Mouse (Mus musculus) gastrocnemius, postnatal 25 days (tissue): ENCODE data around the gene Trim40. TPM values are rescaled to one million over a fixed set of nuclear protein-coding genes. Genes with fewer than 3 reads are reported as not detected.
"Not testable (repeated sequence)": the region's sequence is repeated elsewhere in the genome, so short reads cannot be mapped to it uniquely, and the experiment has no call there.

ENCODE experiments used
- DNase-seq: peaks from one replicate; pipeline ENCODE4 v3.0.0; 2022
- total RNA-seq, 2 experiments: library from RNA; stranded (reverse); gene quantifications; 1 replicate in 1 of 2; 2 replicates in 1 of 2; pipeline ENCODE4 v1.2.3; 2021

The Trim40 gene
- total RNA-seq, 2 experiments from 2014 or later = not detected

DNA sequence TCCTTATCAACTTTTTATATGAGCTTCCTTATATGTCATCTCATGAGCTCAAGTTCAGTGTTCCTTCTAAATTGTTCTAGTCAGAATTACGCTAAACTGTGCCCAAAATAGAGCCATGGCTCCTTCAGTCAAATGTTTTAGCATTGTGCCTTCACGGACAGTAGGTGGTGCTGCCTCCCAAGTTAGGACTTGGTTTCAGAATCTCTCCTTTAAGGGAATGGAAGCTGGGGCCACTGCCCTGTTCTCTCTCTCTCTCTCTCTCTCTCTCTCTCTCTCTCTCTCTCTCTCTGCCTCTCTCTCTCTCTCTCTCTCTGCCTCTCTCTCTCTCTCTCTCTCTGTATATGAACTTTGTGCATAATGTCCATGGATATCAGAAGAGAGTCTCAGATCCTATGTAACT lies 2.4 kb upstream of the Trim40 start:
- DNase-seq = no peak

DNA sequence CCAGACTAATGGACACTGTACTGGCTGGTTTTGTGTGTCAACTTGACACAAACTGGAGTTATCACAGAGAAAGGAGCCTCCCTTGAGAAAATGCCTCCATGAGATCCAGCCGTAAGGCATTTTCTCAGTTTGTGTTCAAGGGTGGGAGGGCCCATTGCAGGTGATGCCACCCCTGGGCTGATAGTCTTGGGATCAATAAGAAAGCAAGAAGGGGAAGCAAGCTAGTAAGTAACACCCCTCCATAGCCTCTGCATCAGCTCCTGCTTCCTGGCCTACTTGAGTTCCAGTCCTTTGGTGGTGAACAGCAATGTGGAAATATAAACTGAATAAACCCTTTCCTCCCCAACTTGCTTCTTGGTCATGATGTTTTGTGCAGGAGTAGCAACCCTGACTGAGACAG lies 1.6 kb upstream of the Trim40 start:
- DNase-seq = not testable (repeated sequence)

DNA sequence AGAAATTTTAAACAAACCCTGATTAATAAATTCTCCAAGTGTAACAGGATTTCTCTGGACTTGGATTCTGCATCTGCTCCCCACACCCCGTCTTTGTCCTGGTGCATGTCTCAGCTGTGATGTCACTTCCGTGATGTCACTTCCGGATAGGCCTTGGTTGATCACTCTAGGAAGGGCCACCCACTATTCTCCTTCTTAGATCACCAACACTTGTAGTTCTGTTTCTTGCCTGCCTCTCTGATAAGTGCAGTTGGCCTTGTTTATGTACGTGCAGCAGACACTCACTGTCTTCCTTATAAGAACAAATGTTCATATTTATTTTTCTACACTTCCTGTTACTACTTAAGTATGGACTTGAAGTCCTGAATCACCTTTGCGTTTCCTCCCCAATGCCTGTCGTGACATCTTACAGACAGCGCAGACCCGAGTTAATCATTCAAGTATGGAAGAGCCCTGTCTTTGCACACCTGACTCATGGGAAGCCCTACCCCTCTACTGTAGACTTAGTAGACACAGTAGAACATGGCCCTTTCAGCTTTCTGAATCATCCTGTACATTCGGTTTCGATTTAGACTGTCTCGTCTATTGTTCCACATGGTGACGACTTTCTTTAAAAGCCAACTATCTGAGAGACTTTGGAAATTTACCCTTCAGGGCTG lies 4.7 kb downstream of the Trim40 start:
- DNase-seq = no peak

DNA sequence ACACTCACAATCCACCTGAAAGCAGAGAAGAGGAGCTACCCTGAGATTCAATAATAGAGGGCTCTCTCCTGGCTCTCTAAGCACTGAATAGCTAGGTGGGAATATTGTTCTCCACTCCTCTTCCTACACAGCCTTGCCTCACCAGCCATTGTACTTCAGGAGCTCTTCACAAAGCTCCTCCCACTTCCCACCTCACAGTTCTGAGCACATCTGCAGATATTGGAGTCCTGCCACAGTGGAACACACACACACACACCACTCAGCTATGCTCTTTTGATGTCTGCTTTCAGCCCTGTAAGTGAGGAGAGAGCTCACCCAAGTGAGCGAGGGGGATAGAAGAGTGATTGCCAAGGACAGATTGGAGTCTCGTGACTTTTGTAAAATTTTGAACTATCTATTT lies 6.6 kb downstream of the Trim40 start:
- DNase-seq = no peak

DNA sequence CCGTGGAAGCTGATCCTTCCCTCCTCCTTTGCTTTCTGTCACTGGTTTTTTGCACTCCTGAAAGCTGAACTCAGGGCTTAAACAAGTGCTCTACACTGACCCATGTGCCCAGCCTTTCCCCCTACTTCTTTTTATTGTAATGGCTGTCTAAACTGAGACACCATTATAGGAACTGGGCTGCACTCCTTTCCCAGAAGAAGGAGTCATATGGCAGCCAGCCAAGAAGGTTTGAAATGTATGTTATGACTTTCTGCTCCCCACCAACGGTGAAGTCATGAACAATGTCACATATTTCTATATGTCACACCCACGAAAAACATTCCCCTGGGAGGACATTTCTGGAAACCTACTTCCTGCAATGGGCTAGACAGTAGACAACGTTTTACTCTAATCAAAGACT lies 15.3 kb downstream of the Trim40 start:
- no peak for DNase-seq

DNA sequence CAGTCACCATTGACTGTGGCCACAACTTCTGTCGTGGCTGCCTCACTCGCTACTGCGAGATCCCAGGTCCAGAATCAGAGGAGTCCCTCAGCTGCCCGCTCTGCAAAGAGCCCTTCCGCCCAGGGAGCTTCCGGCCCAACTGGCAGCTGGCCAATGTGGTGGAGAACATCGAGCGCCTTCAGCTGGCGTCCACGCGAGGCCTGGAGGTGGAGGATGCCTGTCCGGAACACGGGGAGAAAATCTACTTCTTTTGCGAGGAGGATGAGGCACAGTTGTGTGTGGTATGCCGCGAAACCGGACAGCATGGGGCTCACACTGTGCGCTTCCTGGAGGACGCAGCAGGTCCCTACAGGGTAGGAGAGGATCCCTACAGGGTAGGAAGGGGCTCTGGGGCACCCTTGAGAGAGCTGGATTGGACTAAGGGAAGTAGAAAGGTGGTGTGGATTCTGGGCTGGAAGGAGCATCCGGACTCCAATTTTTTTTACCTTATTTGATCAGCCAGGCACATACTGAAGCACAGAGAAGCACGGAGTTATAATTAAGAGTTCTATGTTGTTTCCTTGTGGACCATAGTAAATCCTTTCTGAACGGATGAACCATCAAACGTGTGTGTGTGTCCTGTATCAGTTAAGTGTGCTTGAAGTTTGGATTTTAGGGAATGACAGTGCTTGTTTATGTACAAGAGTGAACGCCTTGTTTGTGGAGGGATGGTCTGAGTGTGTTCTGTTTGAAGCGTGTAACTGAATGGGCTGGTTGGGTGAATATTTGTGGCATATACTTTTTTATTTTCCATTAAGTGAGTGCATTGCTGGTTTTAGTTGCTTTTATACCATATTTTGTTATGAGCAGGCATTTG lies 19.7 kb downstream of the Trim40 start:
- no peak for DNase-seq

DNA sequence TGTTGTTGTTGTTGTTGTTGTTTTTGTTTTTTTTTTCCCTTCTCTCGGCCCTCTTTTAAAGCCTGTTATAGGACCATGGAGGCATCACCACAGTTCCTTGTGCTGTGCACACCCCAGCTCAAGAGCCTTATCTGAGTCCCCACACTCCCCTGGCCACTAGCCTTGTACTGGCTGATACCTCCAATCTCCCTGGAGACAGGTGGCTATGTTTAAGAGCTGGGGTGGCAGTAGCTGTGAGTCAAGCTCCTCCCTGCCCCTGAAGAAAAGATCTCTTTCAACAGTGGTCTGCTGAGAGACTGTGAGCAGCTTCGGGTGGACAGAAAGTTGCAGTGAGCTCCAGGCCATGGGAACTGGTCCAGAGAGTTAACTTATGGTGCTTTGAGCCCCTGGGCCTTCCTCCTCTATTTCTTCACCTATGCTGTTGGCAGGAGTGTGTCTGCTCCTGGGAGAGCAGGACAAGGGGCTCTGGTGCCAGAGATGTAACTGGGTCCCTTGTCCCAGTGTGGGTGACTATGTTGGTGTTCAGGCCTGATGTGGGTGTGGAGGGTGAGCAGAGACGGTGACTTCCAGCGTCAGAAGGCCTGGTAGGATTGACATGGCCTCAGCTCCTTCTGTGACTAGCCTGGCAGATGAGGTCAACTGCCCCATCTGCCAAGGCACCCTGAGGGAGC lies 20.5 kb downstream of the Trim40 start, which contains the start of gene Trim10:
TSS of gene Trim10 (plus strand) at position 291 of the 671 bp plus-strand sequence.
- no peak for DNase-seq

DNA sequence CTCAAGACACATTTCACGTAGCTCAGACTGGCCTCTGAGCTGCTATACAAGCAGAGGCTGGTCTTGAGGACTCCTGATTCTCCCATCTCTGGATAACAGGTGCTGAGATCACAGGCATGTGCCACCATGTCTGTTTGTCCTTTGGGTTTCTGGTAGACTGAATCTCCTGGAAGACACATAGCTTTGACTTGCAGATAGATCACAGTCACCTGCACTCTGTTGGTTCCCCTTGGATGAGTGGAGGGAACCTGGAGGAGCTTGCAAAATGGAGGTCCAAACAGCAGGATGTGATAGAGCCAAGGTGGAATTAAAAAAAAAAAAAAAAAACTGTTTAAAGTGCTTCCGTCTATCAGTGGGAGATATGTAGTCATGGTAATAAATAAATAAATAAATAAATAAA lies 21.1 kb downstream of the Trim40 start:
- DNase-seq = no peak

DNA sequence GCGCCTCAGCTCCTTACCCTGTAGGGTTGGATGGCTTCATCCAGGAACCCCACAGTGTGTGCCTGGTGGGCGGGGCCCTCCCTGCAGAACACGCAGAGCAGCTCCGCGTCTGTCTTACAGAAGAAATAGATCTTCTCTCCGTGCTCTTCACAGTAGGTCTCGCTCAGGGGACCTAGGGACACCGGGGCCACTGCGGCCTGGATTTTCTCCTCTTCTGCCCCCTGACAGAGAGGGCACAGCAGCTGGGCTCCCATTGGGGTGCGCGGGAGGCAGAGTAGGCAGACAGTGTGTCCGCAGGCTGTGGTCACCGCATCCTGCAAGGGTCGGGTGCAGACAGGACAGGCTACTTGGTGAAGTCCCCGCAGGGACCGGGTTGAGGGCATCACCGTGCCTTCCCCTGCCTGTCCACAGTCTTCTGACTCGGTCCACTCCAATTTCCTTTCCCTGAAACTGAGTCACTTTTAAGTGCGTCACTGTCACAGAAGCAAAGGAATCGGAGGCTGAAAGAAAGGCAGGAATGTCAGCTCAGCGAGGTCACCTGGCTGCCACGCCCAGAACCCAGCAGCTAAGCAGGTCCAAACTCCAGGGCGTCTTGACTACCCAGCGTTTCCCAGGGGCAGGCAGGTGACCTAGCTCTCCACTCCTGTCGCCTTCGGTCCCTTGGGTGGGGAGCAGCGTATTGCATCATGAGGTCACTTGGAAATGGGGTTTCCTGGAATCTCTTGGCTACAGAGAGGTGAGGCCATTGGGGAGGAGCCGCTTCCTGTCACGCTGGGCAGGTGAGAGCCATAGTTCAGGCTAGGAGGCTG lies 23.0 kb downstream of the Trim40 start, which contains the start of gene Trim15:
TSS of gene Trim15 (minus strand) at position 492 of the 809 bp plus-strand sequence.
- DNase-seq = no peak

DNA sequence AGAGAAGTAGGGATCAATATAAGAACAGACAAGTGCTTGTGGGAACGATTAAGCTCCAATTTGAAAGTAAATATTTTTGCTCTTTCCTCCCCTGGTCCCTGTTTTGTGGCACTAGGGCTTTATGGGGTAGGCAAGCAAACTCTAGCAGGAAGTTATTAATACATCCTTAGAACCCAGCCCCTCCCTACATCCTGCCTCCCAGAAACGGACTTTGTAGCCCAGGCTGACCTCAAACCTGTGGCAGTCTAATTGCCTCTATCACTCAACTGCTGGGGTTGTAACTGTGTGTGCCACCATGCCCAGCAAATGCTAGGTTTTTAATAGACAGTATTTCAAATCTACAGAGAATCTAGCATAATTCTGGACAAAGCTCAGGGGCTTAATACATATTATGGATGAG lies 28.2 kb downstream of the Trim40 start:
- no peak for DNase-seq

DNA sequence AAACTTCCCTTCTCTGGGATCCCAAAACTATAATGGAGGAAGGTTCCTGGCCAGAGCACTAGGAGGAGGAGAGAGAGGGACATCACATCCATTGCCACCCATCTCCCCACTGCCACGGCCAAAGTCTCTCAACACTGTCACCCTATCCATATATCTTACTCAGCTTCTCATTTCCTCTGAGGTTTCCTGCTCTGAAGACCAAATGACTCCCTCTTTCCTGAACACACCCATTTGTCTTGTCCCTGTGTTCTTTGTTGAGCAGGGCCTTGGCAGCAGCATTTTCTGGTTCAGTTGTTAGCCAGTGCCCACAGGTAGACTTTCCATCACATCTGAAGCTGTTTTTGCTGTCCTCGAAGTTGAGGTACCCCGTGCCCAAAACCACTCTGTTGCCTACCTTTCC lies 31.7 kb downstream of the Trim40 start:
- no peak for DNase-seq

DNA sequence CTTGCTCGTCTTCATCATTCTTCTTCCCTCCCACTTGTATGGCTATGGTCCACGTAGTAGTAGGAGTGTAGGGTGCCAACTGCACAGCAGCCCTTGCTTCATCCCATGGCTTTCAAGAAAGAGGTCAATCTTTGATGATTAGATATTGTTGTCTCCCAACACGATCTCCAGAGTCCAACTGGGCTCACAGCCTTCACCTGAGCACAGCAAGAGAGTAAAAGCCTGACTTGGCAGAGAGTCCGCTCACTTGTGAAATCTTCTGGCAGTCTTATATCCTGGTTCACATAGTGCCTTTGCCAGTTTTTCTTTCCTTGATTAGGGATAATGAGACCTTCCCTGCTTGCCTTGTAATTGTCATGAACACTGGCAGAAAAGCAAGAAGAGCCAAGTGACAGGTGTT lies 33.7 kb downstream of the Trim40 start:
- no peak for DNase-seq

DNA sequence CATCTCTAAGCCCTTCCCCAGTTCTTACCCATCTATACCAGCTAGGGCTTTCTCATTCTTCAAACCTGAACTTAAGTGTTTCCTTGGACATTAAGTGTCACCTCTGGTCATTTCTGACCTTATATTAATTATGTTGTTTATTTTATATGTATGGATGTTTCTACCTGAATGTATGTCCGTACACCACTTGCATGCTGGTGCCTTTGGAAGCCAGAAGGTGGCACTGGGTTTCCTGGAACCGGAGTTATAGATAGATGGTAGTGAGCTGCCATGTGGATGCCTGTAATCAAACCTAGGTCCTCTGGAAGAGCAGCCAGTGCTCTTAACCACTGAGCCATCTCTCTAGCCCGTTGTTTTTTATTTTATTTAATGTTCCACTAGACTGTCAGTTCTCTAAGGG lies 34.4 kb downstream of the Trim40 start:
- no peak for DNase-seq

DNA sequence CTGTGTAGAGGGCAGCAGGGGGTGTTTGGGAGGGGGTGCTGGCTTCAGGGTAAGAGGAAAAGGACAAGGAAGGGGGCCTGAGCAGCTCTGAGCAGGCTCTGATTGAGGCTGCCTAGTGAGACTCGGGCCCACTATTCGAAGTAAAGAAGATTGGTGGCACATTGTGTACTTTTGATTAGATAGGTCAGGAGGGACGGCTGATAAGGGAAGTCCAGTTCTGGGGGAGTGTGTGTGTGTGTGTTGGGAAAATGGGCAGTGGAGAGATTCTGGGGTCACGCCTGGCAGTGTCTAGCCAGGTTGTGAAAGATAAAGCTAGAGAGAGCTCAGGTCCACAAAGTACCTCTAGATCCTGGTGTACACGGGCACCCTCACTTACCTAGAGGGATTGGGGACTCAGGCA lies 38.3 kb downstream of the Trim40 start:
- no peak for DNase-seq

DNA sequence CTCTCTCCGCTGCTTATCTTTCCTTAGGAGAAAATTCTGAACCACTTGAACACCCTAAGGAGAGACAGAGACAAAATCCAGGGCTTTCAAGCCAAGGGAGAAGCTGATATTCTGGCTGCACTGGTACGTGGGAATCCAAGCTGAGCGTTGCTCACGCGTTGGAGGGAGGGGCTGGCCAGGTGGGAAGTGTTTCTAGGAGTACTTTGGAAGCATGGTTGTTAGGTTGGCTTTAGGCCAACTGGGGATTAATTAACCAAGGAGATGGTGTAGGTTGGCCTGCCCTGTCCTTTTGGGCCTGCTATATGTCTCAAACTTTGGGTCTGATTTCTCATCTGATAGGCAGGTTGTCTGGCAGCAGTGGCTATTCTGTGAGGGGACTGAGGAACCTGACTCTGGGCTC lies 38.7 kb downstream of the Trim40 start:
- no peak for DNase-seq

DNA sequence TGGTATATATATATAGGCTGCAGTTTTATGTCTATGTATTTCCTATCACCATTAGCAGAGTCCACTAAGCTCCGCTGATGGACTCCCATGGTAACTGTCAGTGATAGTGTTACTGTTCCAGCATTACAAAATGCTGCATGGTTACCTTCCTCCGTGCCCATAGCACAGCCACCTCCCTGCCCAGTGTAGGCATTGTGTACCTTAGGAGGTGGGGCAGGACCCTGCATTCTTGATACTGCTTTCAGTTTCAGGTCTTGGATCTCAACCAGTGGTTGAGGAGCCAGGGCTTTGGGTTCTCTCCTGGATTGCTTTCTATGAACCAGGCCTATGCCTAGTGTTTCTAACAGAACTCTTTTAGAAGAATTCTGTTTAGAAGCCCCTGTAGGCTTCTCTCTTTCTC lies 39.9 kb downstream of the Trim40 start:
- no peak for DNase-seq

DNA sequence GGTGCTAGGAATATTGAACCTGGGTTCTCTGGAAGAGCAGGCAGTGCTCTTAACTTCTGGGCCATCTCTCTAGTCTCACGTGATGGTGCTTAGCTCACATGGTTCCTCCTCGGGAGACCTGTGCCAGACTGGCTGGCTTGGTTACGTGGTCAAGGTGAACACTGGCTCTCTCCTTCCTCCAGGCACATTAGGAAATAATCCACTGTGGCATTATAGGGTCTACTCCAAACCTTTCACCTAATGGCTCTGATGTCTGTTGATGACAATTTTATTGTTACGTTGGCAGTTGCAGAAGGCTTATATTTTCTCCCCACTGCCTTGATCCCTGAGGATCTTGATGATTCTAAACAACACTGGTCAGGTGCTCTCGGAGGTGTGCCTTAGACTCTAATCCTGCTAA lies 41.0 kb downstream of the Trim40 start:
- DNase-seq = no peak

DNA sequence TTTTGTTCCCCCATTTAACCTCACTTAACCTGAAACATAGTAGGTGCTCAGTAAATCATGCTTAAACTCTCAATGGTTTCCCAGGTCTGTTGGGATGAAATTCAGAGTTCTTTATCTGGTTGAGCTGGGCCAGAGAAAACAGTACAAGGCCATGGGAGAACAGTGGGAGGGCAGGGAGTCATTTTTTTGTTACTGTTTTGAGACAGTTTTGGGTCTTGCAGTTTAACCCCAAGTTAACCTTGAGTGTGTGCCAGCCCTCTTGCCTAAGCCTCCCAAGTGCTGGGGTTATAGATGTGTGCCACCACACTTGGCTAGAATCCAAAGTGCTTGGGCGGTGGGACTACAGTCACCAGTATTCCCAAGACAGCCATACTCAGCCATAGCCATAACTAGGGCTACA lies 45.2 kb downstream of the Trim40 start:
- no peak for DNase-seq

DNA sequence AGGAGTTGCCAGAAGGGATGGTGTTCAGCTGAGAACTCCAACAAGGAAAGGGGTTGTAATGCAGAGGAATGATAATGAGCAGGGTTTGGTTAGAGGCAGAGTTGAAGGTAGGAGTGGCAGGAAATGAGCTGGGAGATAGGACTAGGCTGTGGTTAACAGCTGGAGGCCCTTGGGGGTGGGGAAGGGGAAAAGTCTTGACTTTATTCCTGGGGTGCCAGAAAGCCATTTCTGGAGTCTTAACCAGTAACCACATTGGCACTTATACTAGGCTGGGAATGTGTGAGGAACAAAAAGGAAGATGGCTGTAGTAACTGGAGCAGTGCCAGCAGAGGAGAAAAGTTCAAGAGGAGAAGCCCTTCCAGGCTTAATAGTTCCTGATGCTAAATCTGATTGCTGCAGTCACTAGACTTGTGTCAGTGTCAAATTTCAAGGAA lies 45.6 kb downstream of the Trim40 start:
- DNase-seq = no peak

DNA sequence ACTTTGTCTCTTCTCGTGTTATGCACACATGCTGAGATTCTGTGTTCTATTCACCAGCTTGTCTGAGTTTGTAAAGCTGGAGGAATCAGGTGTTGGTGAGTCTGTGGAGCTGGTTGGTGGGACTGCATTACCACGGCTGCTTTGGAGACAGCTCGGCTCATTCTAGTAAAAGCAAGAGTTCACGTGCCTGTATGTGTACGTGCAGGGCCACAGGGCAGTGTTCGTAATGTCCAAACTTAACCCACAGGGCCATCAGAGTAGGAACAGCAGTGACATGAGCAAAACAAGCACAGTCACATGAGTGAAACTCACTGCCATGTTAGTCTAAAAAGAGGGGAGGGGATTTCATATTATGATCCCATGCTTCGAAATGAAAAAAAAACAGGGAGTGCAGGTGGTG lies 46.2 kb downstream of the Trim40 start:
- DNase-seq = no peak

DNA sequence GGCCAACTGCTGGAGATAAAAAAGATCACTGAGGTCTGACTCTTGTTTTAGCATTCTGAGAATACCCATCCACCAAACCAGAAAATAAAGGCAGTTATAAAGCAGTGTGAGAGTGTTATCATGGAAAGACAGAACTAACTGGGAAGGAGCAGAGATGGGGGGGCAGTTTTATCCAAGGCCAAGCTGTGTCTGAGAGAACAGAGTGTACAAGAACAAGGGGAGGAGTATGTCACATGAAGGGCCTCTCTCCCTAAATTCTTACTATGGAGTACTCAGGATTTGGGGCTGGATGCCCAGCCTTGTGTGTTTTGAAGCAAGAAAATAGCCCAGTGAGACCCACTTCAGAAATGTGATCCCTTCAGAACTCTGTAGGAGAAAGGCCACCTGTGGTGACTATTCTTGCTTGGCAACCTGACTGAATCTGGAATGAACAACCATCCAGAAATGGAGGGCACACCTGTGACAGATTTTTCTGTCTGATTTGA lies 48.9 kb downstream of the Trim40 start:
- no peak for DNase-seq

DNA sequence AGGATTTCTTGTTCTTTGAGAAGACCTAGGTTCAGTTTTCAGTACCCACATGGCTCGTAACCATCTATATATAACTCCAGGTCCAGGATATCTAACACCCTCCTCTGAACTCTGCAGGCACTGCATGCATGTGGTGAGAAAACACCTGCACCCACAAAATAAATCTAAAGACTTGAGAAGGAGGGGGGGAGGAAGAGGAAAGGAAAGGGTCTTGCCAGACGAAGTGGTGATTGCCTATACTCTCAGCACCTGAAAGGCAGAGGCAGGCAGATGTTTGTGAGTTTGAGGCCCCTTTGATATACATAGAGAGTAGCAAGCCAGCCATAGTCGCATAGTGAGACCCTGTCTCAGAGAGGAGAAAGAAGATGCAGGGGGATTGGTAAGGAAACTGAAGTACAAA lies 50.0 kb downstream of the Trim40 start:
- no peak for DNase-seq
